Mouse (Mus musculus) frontal cortex, adult (tissue): ENCODE results near the gene Adcy10.

Experiments used
- ATAC-seq: cut with Nextera tagmentation; 2 replicates; pipeline ENCODE4 v1.9.2; 2017; ENCODE audit warnings: mild to moderate bottlenecking, moderate library complexity, mixed read lengths; ENCODE audit not compliant: low TSS enrichment

Adcy10 gene

DNA sequence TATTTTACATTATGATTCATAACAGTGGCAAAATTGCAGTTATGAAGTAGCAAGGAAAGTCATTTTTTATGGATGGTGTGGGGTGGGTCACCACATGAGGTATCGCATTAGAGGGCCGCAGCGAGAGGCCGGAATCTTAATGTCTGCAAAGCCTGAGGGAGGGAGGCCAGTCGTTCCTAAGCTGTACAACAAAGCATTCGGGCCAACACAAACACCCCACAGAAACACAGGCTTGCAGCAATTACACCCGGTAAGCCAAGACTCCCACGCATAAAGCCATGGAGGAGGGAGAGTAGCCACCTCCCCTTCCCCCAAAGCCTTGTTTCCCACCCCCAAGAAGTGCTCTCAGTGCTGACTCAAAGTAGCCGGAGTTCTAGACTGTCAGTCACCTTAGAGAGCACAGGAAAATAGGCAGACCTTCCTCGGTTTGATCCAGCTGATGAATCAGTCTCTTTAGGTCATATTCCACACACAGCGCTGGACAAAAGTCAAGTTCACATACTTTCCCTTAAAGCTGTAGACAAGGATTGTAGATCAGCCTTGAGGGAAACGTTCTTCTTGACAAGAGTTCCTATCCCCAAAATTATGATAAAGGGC is 51.2 kb downstream of the Adcy10 start:
- peak; percentile 25; the same call in 1 of the 2 replicates for ATAC-seq

DNA sequence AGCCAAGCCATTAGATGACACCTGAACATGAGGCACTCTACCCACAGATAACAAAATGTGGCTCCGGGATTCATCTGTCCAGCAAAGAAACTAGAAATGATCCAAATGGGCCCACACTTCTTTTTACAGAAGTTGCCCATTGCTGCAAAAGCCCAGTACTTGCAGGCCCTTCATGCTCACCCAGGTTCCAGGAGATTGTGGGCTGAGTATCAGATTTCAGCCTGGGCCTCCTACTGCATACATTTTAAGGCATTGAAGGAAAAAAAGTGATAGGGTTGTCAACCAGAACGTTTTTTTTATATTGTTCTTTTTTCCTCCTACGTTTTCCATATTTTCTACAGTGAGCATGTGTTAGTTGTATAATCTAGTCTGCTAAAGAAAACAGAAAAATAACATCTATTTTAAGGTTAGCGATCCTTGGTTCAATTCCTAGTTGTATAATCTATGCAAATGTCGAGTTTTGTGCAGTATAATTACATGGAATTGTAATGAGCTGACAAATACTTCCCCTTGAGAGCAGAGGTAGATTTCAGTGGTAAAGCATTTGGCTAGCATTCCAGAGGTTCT is 52.3 kb downstream of the Adcy10 start:
- peak; percentile 84 for ATAC-seq

DNA sequence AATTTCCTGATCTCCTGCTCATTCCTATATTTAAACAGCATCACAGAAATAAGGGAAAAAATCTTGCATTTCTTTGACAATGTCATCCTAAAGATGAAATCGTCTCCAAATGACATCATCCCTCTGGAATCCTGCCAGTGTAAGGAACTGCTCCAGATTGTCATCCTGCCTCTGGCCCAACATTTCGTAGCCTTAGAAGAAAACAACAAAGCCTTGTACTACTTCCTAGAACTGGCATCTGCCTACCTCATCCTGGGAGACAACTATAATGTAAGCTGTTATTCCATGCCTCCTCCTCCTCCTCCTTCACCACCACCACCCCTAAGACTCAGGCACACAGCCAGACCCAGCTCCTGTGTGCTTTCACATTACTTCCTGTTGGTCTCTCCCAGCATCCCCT is 71.7 kb downstream of the Adcy10 start:
- ATAC-seq, result peak; percentile 76

DNA sequence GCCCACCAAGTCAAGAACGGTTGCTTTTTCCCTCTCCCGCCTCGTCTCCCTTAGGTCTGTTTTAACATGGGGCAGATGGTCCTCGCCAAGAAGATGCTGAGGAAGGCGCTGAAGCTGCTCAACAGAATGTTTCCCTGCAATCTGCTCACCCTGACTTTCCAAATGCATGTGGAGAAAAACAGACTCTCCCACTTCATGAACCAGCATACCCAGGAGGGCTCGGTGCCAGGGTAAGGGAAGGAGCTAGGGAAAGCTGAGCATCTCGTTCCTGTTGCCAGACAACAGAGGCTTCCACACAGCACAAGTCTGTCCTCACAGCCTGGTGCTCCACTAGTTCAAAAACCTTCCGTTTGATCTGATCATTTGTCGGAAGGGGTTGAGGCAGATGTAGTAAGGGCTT is 74.1 kb downstream of the Adcy10 start:
- peak; percentile 91 for ATAC-seq

DNA sequence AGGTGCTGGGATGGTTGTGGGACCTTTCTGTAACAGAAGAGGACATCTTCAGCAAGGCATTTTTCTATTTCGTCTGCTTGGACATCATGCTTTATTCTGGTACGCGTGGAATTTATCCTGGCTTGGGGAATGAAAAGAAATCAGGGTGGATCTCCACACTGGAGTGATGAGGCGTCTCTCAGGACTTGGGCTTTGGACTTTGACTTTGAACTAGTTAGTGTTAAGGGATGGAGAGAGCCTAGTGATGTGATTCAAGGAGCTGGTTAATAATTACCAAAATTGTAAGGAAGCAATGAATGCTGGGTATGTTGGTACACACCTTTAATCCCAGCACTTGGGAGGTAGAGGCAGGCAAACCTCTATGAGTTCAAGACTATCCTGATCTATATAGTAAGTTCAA is 80.3 kb downstream of the Adcy10 start:
- no peak for ATAC-seq

DNA sequence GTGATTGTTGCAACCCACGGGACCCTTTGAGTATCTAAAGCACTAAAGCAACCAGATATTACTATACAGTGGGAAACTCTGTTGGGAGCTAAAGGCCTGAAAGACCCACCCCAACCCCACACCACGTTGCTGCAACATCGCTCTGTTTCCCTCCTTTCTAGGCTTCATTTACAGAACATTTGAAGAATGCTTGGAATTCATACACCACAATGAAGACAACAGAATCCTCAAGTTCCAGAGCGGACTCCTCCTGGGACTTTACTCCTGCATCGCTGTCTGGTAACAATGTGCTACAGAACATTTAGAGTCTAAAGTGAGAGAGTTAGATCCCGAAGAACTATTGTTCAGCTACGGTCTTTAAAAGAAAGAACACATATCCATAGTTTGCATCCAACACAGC is 82.5 kb downstream of the Adcy10 start:
- ATAC-seq, result no peak

DNA sequence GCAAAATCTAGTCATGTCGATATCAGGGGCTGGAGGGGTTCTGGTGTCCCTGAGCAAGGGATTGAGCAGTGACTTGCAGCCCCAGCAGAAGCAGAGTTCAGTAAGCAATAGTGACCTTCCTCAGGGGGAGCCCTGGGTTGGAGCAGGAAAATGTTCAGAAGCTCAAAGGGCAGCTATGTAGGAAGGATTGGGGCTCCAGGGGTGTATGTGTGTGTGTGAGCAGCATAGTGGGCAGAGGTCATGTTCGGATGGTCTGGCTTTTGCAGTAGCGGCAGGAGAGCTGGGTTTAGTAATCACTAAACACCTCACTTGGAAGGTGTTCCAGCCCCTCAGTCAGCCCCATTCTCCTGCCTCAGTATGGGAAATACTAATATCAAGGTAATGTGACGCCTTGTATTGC is 91.0 kb downstream of the Adcy10 start:
- no peak for ATAC-seq

DNA sequence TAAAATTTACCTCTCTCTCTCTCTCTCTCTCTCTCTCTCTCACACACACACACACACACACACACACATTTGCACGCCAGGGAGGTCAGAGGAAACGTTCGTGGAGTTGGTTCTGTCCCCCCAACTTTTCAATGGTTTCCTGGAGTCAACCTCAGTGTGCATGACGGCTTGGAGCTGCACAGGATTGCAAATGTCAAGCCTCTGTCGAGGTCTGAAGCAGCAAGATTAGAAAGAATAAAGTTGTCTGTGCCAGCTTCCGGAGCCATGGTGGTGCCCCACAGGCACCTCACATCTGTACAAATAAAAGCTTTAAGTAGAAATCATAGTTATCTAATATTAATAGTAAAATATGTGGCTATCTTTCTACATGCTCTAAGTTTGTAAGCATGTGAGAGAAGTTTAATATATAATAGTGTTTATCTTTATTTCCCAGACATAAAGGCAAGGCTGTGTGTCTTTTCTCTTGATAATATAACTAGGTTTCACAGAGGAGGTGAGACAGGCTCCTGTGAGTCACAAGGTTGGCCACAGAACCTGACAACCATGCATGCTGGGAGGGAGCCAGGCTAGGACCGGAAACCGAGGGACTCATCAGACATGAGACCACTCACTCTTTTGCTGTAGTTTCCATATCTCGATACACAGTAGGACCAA is 91.6 kb downstream of the Adcy10 start:
- no peak for ATAC-seq

DNA sequence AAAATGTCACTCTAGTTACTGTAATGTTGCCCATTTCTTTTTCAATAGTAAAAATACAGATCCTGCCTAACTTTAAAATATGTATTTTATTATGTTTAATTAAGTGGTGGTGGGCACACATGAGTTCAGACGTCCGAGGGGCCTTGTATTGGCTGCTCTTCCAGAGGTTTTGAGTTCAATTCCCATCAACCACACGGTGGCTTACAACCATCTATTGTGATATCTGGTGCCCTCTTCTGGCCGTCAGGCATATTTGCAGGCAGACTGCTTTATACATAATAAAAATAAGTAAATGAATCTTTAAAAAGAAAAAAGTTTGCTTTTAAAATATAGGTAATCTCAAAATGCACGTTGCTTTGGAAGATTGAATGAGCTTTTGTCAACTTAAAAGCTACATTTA is 94.3 kb downstream of the Adcy10 start:
- no peak for ATAC-seq

DNA sequence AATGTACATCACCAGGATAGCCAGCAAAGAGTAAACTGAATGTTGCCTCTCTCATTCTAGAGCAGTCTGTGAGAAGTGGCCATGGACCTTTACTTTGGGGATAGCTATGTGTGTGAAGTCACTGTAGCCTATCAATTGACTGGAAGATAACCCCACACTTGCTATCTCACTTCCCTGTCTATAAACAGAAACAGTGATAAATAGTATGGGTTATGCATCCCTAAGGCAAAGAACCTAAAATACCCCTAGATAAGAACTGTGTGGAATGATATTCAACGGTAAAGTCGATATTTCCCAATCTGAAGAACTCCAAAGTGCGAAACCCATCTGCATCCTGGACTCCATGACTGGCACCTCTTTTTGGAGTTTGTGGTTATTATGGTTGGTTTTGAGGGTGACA is 96.3 kb downstream of the Adcy10 start:
- ATAC-seq, result no peak

DNA sequence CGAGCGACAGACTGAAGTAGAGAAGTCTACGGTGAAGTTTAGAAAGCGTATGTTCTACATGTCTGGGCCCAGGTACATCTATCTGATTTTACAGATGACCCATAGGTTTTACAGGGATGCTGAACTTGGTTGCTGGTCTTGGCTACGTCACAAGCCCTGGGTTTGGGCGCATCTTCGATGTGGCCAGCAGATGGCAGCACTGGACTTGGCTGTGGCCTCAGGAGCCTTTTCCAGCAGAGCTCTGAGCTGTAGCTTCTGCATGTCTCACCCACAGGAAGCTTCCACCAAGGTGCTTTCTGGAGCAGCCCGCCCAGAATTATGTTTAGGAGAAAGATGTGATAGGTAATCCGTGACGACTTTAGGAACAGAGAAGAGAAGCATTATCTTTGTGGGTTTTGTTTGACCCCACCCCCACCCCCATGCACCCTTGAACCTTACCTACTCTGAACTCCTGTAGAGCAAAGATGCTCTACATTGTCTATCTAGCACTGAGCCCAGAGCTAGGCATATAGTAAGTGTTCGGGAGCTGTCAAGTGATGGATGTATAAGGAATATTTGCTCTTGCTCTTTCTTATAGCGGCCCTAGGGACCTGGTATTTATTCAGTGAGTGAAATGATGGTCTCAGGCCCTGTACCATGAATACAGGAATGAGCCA is 98.7 kb downstream of the Adcy10 start:
- peak; percentile 97 for ATAC-seq

DNA sequence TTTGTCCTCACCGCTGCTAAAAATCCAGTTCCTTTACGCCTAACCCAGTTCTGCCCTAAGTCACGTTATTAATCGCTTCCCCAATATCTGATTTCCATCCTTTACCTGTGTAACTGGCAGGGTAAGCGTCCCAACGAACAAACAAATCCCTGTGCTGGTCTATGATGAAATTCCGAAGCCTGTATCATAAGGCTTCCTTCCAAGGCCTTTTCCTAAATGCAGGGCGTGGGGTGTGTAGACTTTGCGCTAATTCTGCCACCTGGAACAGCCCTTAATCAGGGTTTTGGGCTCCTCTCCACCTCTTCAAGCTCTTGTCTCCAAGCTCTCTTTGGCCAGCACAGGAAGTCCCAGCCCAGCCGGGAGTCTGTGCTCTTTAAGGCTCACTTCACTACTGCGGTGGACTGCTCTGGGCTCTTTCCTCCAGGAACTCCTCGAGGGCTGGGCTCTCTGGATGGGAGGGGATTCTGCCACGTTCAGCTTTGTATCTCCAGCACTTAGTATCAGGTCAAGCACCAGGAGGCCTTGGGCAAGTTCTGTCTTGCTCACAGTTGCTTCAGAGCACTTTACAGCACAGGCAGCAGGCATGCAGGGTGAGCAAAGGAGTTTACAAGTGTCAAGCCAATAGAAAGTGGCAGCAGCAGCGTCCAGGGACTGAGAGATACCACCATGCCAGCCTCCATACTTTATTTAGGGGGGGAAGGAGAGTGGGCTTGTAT is 100.6 kb downstream of the Adcy10 start:
- ATAC-seq, result no peak

DNA sequence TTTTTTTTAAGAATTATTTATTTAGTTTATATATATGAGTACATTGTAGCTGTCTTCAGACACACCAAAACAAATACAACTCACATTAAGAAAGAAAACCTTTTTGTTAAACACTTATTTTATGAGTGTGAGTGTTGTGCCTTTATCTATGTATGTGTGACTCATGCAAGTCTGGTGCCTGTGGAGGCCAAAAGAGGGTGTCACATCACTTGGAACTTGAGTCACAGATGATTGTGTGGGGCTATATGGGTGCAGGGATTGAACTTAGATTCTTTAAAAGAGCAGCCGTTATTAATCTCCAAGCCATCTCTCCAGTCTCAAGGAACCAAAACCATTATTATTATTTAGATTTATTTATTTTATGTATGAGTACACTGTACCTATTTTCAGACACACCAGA is 101.4 kb downstream of the Adcy10 start:
- ATAC-seq, result no peak

DNA sequence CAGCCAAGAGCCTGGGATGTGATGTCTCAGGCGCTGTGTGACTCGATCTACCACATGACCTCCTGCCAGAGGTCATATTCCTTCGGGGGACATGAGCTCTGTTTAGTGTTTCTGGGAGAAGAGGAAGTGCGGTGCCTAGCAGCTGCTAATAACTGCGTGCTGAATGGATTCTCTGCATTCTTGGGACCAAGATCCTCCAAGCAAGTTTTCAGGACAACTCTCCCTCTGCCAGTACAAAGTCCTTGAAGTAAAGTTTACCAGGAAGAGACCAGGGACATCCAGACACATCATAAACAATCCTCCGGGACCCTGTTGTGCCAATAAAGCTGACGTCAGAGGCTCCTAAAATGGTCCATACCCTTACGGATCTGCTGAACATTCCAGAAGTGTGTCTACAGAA is 102.9 kb downstream of the Adcy10 start:
- ATAC-seq, result no peak

DNA sequence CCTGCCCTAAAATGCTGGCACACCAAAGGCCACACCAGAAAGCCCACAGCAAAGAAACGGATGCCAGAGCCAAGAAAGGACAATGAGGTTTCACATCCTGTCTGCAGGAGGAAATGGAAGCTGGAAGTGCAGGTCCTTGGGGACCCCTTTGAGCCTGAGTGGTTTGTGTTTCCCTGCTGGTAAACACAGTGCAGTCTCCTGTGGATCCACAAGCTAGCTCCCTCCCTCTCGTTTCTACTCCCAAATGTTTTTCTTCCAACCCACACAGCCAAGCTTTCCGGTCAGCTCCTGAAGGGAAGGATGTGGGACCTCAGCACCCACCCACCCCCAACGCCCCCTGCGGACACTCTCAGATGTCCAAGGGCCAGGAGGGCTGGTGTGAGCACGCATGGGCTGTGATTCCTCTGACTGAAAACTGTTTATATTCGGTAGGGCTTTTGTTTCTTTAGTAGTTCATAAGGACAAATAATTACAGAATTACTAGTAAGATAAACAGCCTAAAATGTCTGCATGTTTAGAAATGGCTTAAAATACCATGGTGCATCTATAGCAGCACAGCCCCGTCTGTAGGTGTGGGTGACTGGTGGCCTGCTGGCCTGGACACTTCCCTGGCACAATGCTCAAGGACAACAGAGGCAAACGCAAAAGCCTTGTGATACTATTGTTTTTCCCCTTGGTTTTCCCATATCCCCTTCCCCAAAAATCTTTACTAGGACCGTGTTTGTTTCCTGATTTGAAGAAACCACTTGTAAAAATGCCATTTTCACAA is 104.5 kb downstream of the Adcy10 start:
- ATAC-seq, result peak; percentile 21; the same call in 1 of the 2 replicates

DNA sequence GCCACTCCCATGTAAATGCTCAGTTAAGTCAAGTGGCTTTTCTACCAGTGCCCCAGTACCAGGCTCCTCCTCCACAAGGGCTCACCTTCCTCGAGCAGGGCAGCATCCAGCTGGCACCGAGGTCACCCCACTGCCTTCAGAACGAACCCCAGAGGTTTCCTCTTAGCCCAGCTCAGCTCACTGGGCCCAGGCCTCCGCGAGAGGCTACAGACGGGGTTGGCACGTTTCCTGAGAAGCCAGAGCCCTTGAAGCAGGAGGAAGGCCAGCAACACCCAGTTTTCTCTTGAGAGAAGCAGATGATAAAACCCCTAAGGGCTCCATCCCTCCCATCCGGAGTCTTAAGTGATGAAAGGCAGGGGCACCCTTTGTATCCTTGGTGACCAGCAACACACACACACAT is 105.8 kb downstream of the Adcy10 start:
- no peak for ATAC-seq

DNA sequence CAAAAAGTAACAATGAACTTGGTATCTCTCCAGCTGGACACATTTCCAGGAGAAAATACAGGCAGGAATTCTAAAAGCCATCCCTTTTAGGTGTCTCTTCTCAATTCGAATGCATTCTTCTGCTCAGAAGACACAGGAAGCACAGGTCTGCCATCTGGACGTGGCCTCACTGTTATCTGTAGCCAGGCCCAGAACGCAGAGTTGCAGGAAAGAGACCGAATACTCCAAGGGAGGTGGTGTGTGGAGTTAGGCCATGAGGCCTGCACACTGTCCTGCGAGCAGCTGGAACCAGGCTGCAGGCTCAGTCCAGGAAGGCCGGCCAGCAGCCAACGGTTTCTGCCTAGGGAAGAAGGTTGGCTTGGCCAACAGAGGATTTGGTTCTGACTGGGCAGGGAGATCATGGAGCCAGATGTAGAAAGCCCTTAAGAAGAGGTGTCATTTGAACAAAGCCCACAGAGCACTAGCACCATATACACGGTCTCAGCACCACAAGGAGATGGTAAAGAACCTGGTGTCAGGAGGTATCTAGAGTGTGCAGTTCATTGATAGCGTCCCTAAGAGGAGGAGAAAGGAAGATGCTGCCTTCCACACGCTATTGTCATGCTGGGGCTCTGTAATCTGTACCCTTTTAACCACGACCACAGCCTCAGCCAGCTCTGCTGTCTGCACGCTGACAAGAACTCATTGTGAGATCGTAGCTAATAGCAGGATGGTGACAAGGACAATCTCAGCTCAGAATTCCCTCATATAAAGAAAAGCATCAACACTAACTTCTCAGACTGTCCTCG is 107.5 kb downstream of the Adcy10 start:
- no peak for ATAC-seq

DNA sequence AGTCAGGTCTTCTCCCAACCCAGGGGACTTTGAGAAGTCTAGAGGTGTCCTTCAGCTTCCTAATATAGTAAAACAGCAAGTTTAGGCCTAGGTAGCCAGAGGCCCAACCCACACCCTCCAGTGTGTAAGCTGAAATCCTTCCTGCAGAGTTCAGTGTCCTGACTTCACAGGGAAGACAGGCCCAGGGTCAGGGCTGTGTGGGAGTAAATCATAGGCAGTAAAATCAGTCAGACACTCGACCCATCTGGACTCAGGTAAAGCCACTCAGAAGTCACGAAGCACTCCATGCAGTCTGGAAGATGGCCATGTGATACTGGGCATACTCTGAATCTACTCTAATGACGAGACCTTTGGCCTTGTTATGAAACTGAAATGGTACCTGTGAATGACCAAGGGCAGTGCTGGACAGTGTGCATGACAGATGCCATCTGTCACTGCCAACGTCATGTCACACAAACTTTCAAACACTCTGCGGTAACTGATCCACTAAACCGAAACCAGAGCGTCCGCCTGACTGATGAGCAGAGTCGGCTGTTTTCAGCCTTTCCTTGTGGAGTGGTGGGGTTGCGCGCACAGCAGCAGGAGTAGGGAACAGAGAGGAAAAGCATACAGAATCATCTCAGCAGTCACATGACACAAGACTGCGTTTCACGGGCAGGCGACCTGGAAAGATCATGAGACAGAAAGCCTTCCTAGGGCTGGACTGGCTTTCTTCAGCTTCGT is 109.9 kb downstream of the Adcy10 start:
- ATAC-seq, result no peak

DNA sequence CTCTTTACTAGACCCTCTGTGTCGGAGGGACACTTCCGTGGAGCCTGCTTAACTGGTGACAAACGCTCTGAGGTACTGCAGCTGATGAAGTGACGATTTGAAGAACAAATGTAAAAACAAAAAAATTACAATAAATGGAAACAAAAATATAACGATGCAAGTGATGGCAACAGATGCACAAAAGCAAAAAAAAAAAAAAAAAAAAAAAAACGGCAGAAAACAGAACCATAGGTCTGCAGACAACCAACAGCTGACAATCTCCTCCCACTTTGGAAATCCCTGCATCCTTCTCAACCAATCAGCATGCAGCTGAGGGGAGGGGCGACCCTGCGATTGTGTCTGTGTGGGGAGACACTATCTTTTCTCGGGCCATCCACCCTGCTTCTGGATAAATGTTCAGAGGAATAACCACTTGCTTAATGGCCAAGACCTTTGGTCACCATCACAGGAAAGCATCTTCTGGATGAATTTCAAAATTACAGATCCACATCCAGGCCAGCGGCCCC is 116.8 kb downstream of the Adcy10 start:
- no peak for ATAC-seq

DNA sequence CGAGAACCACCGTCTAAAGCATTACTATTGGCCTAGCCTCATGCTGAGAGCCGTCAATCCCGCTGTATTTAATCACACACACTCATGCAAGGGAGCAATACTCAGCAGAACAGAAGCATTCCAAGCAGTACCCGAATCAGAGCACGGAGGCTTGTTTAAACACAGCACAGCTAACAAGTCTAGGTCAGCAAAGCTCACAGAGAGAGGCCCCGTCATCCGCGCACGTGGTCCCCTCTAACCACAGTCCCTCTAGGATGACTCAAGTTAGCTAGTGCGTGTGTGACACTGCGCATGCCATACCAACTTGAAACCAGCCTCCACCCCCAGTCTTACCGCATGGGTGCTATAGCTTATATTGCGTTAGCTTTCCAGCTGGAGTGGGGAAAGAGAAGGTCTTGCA is 118.2 kb downstream of the Adcy10 start:
- ATAC-seq, result no peak
